Mouse (Mus musculus): ENCODE measurements around the gene Abhd17b. TPM values are rescaled to one million over a fixed set of nuclear protein-coding genes. Genes with fewer than 3 reads are reported as not detected.
A peak's percentile ranks its signal among the peaks of the same experiment; 100 is the strongest.

Gene Abhd17b
- polyA plus RNA-seq, 1 experiment: 9.7 TPM

DNA sequence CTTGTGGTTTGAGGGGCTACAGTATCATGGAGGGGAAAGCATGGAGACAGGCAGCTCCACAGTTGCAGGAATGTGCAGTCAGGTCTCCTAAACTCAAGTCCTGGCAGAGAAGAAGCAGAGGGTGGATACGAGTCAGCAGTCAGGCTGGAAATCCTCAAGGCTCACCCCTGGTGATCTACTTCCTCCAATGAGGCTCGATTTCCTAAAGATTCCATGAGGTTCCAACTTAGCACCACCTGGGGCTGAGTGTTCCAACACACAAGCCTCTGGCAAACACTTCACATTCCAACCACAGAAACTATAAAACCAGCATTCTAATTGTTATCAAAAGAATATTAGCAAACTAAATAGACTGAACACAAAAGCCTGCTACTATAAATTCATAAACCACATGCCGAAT, 16.1 kb upstream of the Abhd17b start:
- H3K4me3 ChIP-seq (replicated peaks; ENCODE audit: control insufficient read depth, low read depth, low read length): no peak overlapping the region
- H3K4me1 ChIP-seq (ENCODE audit: control insufficient read depth, insufficient read depth, low read length): no peaks in the 10 kb centered on the region; the same call in 1 of the 2 replicates
- no peak overlapping the region for H3K27ac ChIP-seq (ENCODE audit: control insufficient read depth, insufficient read depth, low read depth, low read length, poor library complexity)
- TF ChIP-seq CTCF (IDR thresholded peaks at IDR 0.05; ENCODE audit: control insufficient read depth, insufficient read depth, low read length): no peak
- TF ChIP-seq POLR2A (IDR thresholded peaks at IDR 0.05; ENCODE audit: borderline replicate concordance, control insufficient read depth, low read depth, low read length): no peak
- 35% methylated on average over 3 of the region's 3 CpGs for WGBS

DNA sequence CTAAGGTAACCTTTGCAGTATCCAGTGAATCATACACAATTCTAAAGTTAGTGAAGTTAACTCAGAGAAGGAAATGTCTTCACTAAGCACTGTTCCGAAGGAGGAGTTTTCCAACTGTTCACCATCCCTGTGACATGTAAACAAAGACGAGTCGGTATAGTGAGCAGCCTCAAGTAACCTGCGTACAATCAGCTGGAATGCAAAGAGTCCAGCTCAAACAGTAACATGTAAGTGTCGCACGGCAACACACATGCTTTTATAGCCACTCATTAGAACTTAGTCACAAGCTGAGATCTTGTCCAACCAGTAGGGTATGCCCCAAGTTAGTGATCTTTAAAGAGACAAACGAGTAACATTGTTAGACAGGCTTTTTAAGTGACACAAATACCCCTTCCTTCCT, 15.3 kb upstream of the Abhd17b start:
- H3K4me1 ChIP-seq (ENCODE audit: control insufficient read depth, insufficient read depth, low read length): no peaks in the 10 kb centered on the region; the same call in 1 of the 2 replicates
- 78% methylated on average over 7 of the region's 7 CpGs for WGBS
- no peak overlapping the region for H3K4me3 ChIP-seq (replicated peaks; ENCODE audit: control insufficient read depth, low read depth, low read length)
- TF ChIP-seq CTCF (IDR thresholded peaks at IDR 0.05; ENCODE audit: control insufficient read depth, insufficient read depth, low read length) (no peak), POLR2A (IDR thresholded peaks at IDR 0.05; ENCODE audit: borderline replicate concordance, control insufficient read depth, low read depth, low read length) (no peak)
- H3K27ac ChIP-seq (ENCODE audit: control insufficient read depth, insufficient read depth, low read depth, low read length, poor library complexity): no peak overlapping the region

DNA sequence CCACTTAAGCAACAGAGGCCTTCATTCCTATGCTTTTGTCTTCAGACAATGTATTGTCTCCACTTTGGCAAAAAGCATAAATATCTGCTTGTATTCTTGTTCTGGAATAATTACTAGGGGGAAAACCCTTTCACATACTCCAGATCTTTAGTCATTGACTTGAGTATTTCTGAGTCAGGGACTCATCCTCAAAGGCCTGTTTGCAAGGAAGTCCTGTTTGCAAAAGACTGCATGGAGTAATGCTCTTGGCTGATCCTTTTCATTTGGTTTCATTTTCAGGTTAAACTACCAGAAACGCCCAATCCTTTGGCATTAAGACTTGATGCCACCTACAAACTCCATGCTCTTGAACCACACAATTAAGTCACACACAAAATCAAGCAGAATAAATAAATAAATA, 9.1 kb upstream of the Abhd17b start:
- WGBS: 26% methylated on average over 1 of the region's 1 CpGs
- peaks cover 8% of the 10 kb centered on the region for H3K4me1 ChIP-seq (ENCODE audit: control insufficient read depth, insufficient read depth, low read length)
- H3K4me3 ChIP-seq (replicated peaks; ENCODE audit: control insufficient read depth, low read depth, low read length): no peak overlapping the region
- H3K27ac ChIP-seq (ENCODE audit: control insufficient read depth, insufficient read depth, low read depth, low read length, poor library complexity): no peak overlapping the region
- TF ChIP-seq POLR2A (IDR thresholded peaks at IDR 0.05; ENCODE audit: borderline replicate concordance, control insufficient read depth, low read depth, low read length) (no peak), CTCF (IDR thresholded peaks at IDR 0.05; ENCODE audit: control insufficient read depth, insufficient read depth, low read length) (no peak)

DNA sequence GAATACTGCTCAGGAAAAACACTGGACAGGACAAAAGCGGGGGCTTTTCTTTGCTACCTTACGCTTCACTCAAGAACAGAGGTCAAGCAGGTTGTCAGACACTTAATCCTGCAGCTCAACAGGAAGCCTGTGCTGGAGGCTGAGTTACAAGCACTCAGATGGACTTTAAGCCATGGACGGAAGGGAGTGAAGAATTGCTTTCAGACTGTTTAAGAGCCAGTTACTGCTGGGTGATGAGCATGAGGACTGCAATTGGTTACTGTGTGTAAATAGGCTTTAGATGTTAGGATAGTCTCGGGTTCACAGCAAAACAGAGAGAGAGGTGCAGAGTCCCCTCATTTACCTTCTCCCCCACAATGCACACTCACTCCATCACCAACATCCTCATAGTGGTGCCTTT, 7.7 kb upstream of the Abhd17b start:
- no peak for TF ChIP-seq CTCF (IDR thresholded peaks at IDR 0.05; ENCODE audit: control insufficient read depth, insufficient read depth, low read length)
- TF ChIP-seq POLR2A (IDR thresholded peaks at IDR 0.05; ENCODE audit: borderline replicate concordance, control insufficient read depth, low read depth, low read length): no peak
- Histone ChIP-seq H3K4me3 (replicated peaks; ENCODE audit: control insufficient read depth, low read depth, low read length) (no peak overlapping the region), H3K27ac (ENCODE audit: control insufficient read depth, insufficient read depth, low read depth, low read length, poor library complexity) (no peak overlapping the region), H3K4me1 (ENCODE audit: control insufficient read depth, insufficient read depth, low read length) (peaks cover 8% of the 10 kb centered on the region)
- 85% methylated on average over 4 of the region's 4 CpGs for WGBS

DNA sequence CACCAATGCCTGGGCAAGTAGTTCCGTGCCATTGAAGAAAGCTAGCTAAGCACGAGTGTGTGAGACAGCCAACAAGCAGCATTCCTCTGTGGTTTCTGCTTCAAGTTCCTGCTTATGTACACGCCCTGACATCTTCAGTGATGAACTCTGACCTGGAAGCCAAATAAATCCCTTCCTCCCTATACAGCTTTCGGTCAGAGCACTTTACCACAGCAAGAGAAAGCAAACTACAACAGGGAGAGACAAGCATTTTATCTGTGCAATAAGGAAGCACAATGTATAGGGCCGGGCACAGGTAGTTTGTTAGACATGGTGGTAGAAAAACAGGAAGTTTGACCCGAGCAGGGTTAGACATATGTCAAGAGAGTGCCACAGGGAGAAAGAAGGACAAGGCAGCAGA, 6.8 kb upstream of the Abhd17b start:
- H3K4me3 ChIP-seq (replicated peaks; ENCODE audit: control insufficient read depth, low read depth, low read length): no peak overlapping the region
- peaks cover 8% of the 10 kb centered on the region for H3K4me1 ChIP-seq (ENCODE audit: control insufficient read depth, insufficient read depth, low read length)
- TF ChIP-seq POLR2A (IDR thresholded peaks at IDR 0.05; ENCODE audit: borderline replicate concordance, control insufficient read depth, low read depth, low read length): no peak
- no peak for TF ChIP-seq CTCF (IDR thresholded peaks at IDR 0.05; ENCODE audit: control insufficient read depth, insufficient read depth, low read length)
- H3K27ac ChIP-seq (ENCODE audit: control insufficient read depth, insufficient read depth, low read depth, low read length, poor library complexity): peak overlapping the region; percentile 61; the same call in 1 of the 2 replicates
- WGBS: 31% methylated on average over 6 of the region's 6 CpGs

DNA sequence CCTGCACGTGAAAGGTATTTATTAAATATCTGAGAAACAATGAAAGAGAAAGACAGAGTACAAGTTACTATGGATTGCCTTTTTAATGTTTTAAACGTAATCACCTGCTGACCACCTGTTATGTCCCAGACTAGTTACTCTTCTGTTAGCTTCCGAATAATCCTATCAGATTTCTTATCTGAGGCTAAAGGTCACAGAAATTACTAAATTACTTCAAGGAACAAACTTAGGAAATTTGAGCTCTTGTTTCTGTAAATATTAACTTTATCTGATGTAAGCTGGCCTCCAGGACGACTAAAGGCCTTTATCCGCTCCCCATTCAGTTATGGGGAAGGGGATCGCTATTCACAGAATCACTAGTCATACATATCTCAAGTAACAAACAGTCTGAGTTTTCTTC, 1.3 kb upstream of the Abhd17b start:
- no peak overlapping the region for H3K27ac ChIP-seq (ENCODE audit: control insufficient read depth, insufficient read depth, low read depth, low read length, poor library complexity)
- no peak for TF ChIP-seq POLR2A (IDR thresholded peaks at IDR 0.05; ENCODE audit: borderline replicate concordance, control insufficient read depth, low read depth, low read length)
- no peak for TF ChIP-seq CTCF (IDR thresholded peaks at IDR 0.05; ENCODE audit: control insufficient read depth, insufficient read depth, low read length)
- peak overlapping the region; percentile 76 for H3K4me3 ChIP-seq (replicated peaks; ENCODE audit: control insufficient read depth, low read depth, low read length)
- peaks cover 6% of the 10 kb centered on the region for H3K4me1 ChIP-seq (ENCODE audit: control insufficient read depth, insufficient read depth, low read length)
- 54% methylated on average over 6 of the region's 6 CpGs for WGBS

DNA sequence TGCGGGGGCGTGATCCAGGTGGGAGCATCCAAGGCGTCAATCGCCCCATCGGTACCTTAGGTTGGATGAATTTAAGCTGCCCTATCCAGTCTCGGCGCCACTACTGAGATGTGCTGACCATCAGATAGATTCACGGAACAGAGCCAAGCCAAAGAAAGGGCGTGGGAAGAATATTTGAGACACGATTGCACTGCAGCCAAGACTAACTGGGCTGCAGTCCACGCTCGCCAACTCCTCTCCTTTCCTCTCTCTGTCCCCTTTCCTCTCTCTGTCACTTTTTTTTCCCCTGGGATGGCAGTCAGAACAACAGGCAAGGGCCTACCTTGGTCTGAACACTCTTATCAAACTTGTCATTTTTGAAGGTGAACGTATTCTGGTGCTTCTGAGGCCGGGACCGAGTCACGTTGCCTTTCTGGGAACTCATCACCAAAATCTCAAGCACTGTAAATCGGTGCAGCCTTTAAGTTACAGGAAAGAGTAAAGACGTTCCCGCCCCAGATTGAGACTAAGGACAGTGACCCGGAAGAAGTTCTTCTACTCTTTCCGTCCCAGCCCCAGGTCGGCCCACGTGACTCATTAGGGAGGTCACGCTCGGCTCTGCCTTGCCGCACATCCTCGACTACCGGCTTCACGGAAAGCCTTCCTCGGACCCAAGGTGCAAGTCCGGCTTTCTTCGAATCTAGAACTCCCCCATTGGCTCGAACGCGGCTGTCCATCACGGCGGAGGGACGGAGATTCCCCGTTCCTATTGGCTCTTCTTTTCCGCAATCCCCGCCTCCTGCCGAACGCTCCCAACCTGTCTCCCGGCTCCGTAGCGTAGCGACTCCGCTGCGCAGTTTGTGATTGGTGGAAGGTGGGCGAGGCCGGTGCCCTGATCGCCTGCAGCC, 457 bp upstream of the Abhd17b start, which contains the start of gene 1110059E24Rik:
TSS of gene 1110059E24Rik (minus strand) at position 692 of the 887 bp plus-strand sequence.
- H3K4me1 ChIP-seq (ENCODE audit: control insufficient read depth, insufficient read depth, low read length): peaks cover 4% of the 10 kb centered on the region
- WGBS: 4% methylated on average over 52 of the region's 52 CpGs

DNA sequence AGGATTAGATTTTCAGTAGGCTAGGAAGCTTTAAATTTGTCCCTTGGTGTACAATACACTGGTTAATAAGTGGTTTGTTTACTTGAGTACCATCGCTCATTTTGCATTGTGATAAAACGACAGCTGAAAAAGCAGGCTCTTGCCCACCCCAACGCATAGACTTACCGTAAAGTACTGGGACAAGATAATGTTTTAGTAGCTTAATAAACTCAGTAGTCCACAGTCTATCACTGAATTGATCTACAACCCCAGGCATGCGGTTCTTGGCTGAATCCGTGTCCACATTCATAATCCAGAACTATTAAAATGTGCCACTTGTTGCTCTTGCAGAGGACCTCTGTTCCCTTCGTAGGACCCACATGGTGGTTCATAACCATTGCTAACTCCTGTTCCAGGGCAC, 1.8 kb downstream of the Abhd17b start:
- Histone ChIP-seq H3K4me3 (replicated peaks; ENCODE audit: control insufficient read depth, low read depth, low read length) (peak overlapping the region; percentile 23), H3K4me1 (ENCODE audit: control insufficient read depth, insufficient read depth, low read length) (peaks cover 3% of the 10 kb centered on the region), H3K27ac (ENCODE audit: control insufficient read depth, insufficient read depth, low read depth, low read length, poor library complexity) (no peak overlapping the region)
- TF ChIP-seq POLR2A (IDR thresholded peaks at IDR 0.05; ENCODE audit: borderline replicate concordance, control insufficient read depth, low read depth, low read length) (no peak), CTCF (IDR thresholded peaks at IDR 0.05; ENCODE audit: control insufficient read depth, insufficient read depth, low read length) (no peak)
- WGBS: 37% methylated on average over 7 of the region's 7 CpGs

More for the DNA sequence above, 457 bp upstream of the Abhd17b start, which contains the start of gene 1110059E24Rik:
- Histone ChIP-seq H3K4me3 (replicated peaks; ENCODE audit: control insufficient read depth, low read depth, low read length) (peak within 1 kb of the TSS; percentile 81), H3K27ac (ENCODE audit: control insufficient read depth, insufficient read depth, low read depth, low read length, poor library complexity) (peak within 1 kb of the TSS; percentile 98)
- TF ChIP-seq POLR2A (IDR thresholded peaks at IDR 0.05; ENCODE audit: borderline replicate concordance, control insufficient read depth, low read depth, low read length) (peak; percentile 55; the same call in 1 of the 2 replicates), CTCF (IDR thresholded peaks at IDR 0.05; ENCODE audit: control insufficient read depth, insufficient read depth, low read length) (no peak)

All from bone marrow, adult 2 months (tissue).